Mouse (Mus musculus): ENCODE data around the gene Car15. TPM values are rescaled to one million over a fixed set of nuclear protein-coding genes. Genes with fewer than 3 reads are reported as not detected.

Car15 gene
- 17.4 TPM for total RNA-seq (2023)

DNA sequence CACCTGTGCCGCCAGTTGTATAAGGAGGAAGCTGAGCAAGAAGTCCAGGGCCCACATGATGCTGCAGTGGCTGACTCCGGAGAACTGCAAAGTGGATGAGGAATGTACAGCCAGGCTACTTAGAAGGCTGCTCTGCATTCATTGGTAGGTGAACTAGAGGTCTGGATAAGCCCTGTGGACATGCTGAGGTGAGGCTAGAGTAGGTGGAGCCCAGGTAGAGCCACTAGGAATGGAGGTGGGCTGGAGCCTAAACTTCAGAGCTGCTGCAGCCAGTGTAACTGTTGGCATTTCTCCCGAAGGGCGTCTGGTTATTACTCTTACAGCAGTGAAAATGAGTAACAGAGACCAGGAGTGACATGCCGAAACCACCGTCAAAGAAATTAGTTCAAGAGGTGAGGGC lies at the start of gene Car15:
Gene Car15 (minus strand): TSS at position 314 of the 400 bp plus-strand sequence.

DNA sequence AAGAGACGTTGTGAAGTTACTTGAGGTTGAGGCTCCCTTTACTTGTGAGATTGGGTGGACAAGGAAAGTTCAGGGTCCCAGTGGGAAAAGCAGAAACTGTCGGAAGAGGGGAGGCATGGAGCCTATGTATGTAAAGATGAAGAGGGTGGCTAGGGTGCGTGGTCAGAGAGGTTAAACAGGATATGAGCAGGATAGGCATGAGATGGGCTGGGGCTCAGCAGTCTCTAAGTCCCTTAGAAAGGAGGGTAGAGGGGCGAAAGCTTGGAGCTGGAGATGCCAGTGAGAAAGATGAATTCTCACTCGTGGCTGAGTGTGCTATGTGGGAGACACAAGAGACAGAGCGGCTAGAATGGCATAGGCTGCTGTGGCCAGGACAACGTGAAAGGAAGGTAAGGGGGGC lies 5.3 kb downstream of the Car15 start, which contains the start of gene B830017H08Rik:
Gene B830017H08Rik (plus strand): TSS at position 301 of the 400 bp plus-strand sequence.

DNA sequence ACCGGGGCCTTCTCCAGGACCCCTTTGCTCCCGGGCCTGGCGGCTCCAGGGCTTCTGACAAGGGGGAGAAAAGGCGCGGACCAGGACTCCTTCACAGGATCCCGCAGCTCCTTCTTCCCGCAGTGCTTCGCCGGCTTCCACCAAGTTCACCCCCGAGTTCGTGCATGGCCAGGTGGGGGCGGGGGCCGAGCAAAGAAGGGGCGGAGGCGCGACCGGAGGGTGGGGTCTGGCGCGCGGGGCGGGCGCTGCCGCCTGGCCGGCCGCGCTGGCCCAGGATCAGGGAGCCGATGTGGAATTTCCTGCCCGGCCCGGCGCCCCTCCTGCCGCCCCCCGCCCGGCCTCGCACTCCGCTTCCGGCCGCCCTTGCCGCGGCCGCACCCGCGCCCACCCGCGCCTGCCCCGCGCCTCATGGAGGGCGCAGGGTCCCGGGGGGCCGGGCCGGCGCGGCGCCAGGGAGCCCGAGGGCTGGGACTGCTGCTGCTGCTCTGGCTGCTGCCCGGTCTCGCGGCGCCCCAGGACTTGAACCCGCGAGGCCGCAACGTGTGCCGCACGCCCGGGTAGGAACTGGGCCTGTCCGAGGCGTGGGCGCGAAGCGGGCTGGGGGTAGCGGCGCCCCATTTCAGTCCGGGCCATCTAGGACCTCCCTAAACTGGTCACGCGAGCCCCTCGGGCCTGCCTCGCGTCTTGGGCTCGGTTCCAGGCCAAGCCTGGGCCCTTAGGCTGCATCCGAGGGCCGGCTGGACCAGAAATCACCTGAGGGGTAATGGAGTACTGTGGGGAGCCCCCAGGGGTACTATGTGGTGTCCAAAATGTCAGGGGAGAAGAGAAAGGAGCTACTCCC lies 41.0 kb downstream of the Car15 start, which contains the start of gene Scarf2:
Gene Scarf2 (plus strand): TSS at position 312 of the 841 bp plus-strand sequence.

Other genes starting within 250 kb of the Car15 start
- gene Smpd4, start 219.0 kb downstream of the Car15 start, total RNA-seq (2023): 43.7 TPM
- not detected for gene Ccdc74a, start 191.9 kb downstream of the Car15 start, total RNA-seq (2023)
- gene Med15, start 105.5 kb downstream of the Car15 start, total RNA-seq (2023): 137 TPM
- gene Klhl22, start 78.7 kb downstream of the Car15 start, total RNA-seq (2023): 22.1 TPM
- 0.53 TPM for gene Scarf2, start 41.1 kb downstream of the Car15 start, total RNA-seq (2023)
- not detected for gene B830017H08Rik, start 5.2 kb downstream of the Car15 start, total RNA-seq (2023)
- 4.2 TPM for gene Gm20518, start 53.3 kb upstream of the Car15 start, total RNA-seq (2023)
- not detected for gene Tssk1, start 55.9 kb upstream of the Car15 start, total RNA-seq (2023)
- 73.1 TPM for gene Dgcr2, start 60.2 kb upstream of the Car15 start, total RNA-seq (2023)
- not detected for gene Tssk2, start 60.3 kb upstream of the Car15 start, total RNA-seq (2023)
- gene Ess2, start 73.0 kb upstream of the Car15 start, total RNA-seq (2023): 72.0 TPM
- gene Gsc2, start 76.7 kb upstream of the Car15 start, total RNA-seq (2023): not detected
- gene Slc25a1, start 89.9 kb upstream of the Car15 start, total RNA-seq (2023): 15.7 TPM
- not detected for gene Vpreb2, start 142.1 kb upstream of the Car15 start, total RNA-seq (2023)
- gene Dgcr6, start 214.5 kb upstream of the Car15 start, total RNA-seq (2023): 5.5 TPM

Data from CD4-positive naive resting alpha-beta T cell, adult 57 days (primary cell).